Mouse (Mus musculus): ENCODE results near the gene Trim8. TPM values are rescaled to one million over a fixed set of nuclear protein-coding genes. Genes with fewer than 3 reads are reported as not detected.

Trim8 gene
- total RNA-seq, 4 experiments from 2014 or later: 46.6 to 69.0 (median 59.4) TPM

GRCm38 (mm10) chr19:46480624-46481345 lies 20.7 kb upstream of the Trim8 start:
- DNase-seq: no peak

- no peak for DNase-seq
These were observed 20.1 kb upstream of the Trim8 start for GRCm38 (mm10) chr19:46481352-46481751.

DNA sequence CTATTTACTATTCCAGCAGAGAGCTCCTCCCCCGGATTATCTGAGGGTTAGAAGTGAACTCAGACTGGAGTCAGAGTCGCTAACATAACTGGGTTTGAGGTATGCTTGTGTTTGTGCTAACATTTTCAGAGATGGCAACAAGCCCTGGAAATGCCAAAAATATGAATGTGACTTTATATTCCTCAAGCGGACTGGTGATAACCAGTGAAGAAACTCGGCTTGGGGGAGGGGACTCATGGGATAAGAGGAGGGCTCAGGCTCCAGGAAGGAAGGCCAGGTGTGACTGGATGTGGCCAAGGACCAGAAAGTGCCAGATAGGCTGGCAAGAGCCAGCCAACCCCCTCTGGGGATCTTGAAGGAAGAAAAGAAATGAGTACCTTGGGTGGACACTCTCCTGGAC lies 19.7 kb upstream of the Trim8 start:
- no peak for DNase-seq

DNA sequence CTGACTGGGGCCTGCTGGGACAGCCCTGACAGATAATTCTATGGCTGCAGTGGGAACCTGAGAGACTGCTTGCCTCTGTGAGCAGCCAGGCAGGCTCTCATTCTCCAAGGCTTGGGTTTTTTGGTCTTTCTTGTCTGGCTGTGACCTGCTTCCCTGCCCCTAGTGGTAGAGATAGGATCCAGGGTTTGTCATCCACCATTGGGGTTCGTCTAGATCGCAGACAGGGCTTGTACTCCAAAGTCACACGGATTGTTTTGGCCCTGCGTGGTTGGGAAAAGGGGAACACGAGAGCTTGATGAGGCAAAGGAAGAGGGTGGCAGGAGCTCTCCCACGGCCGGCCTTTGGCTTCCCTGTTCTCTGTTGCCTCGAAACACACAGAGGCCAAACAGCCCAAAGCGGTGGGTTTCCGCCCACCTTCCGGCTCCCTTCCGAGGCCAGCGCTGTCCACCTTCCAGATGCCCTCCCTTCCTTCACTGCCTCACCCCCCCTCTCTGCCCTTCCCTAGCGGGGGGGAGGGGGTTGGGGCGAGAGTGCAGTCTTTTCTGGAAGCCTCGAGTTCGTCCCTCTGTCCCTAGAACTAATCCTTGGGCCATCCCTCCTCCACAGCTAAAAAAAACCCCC lies 18.5 kb upstream of the Trim8 start:
- DNase-seq: no peak

DNA sequence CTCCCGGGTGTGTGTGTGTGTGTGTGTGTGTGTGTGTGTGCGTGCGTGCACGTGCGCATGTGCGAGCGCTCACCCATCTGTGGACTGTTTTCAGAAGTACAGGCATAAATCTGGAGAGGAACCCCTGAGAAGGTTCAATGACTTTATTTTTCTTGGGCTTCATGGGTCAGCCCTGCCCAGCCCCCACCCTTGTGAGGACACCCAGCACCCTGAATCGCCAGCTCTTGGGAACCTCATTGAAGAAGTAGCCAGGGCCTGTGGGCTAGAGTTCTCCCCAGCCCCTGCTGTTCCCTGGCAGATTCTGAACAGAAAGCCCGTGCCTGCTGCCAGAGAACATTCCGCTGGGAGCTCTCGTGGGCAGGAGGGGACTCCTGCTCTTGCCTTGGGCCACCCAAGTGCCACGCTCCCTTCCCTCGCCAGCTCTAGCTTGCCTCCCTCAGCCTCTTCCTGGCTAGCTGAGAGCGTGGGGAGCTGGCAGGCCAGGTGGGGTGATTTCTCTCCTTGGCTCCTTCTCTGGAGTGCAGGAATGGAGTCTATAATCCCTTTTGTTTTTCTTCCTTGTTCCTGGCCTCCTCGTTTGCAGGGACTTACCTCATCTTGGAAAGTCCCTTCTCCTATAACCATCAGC lies 17.7 kb upstream of the Trim8 start:
- no peak for DNase-seq

GRCm38 (mm10) chr19:46484518-46484917 lies 17.0 kb upstream of the Trim8 start:
- DNase-seq: peak; percentile 88

- DNase-seq: no peak
These were observed 15.7 kb upstream of the Trim8 start for GRCm38 (mm10) chr19:46485847-46486246.

DNA sequence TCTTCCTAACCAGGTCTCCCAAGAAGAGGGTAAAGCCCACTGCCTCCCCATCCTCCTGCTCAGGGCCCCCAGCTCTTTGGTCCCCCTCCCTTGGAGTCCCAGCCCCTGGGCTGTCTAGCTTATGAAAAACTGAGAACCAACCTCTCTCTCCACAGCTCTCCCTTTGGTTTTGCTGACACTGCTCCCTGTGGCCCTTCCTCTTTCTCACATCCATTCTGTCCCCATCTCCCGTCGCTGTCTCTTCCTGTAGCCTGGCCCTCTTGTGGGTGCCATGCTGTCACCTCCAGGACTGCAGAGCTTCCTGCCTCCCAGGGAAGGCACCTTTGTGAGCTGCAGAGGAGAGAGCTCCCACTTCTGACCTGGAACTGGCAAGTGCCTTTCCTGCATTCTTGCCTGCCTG lies 14.8 kb upstream of the Trim8 start:
- DNase-seq: no peak

DNA sequence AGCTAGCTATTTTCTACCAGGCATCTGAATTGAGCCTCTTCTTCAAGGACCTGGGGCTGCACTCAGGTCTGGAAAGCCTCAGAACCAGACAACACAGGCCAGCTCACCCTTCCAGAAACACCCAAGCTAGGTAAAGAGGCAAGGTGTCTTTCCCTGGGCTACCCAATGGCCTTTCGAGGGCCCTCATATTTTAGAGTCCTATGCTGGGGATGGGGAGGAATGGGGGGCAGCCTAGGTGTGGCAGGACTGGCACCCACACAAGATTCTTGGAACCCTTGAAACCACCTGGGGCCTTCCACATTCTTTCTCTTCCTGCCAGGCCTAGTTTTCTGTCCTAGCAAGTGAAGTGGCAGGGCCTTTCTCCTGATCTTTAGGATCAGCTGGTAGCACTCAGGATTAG lies 12.1 kb upstream of the Trim8 start:
- DNase-seq: no peak

DNA sequence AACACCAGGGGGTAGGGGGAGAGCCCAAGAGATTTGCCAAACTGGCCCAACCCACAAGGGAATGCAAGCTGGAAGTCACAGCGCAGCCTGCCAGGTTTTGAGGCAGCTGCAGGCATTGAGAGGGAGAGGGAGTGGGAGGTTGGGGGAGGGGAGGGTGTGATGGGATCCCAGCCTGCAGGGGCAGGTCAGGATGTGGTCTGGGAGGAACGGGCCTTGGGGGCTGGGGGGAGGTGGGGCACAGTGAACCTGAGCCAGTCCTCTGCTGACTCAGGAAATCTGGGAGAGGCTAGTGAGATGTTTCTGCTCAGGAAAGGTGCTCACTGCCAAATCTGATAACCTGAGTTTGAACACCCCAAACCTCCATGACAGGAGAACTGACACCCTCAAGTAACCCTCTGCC lies 10.9 kb upstream of the Trim8 start:
- DNase-seq: no peak

- no peak for DNase-seq
These were observed 6.4 kb upstream of the Trim8 start for GRCm38 (mm10) chr19:46495136-46495535.

DNA sequence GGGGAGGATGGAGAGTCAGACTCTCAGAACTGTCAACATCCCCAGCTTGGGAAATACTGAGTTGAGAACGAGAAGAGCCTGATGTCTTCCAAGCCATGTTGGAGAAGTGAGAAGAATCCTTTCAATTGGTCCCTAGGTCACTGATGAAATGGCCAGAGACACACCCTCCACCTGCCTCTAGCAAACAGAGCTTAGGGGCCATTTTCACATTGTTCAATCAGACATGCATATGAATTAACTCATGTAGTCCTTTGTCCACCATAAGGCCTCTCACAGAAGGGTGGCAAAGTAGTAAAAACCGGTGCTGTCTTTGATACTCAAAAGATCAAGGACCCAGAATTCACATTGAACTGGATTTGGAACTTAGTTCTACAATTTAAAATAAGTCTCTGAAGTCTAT lies 4.3 kb upstream of the Trim8 start:
- DNase-seq: no peak

GRCm38 (mm10) chr19:46499539-46499835 lies 2.0 kb upstream of the Trim8 start:
- no peak for DNase-seq

DNA sequence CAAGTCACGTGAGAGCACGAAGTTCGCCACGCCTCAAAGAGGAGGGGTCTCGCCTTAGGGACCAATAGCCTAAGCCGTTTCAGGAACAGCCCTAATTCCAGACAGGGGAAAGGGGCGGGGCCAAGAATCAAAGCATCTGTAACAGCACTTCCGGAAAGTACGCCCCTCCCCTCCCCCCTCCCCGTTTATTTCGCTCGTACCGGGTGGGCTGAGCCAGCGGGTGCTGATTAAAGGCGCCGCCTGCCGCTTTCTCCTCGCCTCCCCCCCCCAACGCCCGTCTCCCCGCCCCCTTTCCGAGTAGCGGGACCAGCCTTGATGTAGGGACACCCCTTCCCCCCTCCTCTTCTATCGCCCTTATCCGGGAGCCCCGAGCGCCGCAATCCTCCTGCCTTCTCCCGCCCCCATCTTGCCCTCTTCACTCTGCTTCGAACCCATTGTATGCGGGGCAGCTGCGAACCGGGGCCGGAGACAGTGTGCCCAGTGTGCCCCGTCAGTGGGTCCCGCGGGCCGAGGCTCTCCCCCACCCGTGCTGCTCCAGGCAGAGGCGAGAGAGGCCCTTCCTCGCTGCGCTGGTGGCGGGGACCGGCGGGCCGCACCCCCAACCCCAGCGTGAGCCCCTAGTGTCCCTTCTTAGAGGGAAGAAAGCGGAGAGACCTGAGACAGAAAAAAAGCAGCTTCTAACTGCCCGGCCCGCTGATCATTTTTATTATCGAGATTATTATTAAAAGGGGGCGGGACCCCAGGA lies 1.5 kb upstream of the Trim8 start:
- peak; percentile 98 for DNase-seq

- no peak for DNase-seq
These were observed 741 bp upstream of the Trim8 start for GRCm38 (mm10) chr19:46500581-46501341.

GRCm38 (mm10) chr19:46502069-46502455 lies 560 bp downstream of the Trim8 start:
- peak; percentile 76 for DNase-seq

- peak; percentile 87 for DNase-seq
These were observed 1.1 kb downstream of the Trim8 start for GRCm38 (mm10) chr19:46502471-46503166.

DNA sequence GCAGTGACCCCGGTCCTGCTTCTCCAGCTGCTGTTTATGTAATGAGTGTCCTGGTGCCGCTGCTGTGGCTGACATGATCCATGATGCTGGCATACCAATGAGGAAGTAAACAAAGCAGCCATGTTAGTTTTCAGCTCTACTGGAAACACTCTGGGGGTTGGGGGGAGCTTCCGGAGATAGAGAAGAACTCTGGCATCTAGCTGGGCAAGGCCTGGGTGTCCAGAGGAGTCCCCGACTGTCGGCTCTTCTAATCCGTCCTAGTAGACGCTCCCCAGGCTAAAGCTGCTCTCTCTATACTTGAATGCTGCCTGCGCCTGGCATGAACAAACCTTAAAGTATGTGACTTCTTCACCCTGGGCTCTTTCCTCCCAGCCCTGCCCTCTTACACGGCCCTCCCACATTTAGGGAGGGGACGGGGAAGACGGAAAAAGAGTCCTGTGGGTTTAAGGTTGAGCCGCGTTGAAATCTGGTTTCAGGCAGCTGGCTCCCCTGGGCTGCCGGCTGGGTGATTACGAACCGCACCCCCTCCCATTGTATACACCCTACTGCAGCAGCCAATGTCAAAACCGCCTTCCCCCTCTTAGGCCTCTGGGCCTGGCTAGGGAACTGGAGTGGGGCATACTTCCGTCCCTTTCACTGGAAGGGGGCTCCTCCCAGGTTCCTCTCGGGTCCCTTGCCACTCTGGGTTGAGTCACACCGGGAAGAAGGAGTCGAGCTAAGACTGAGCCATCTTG lies 2.0 kb downstream of the Trim8 start:
- peak; percentile 85 for DNase-seq

DNA sequence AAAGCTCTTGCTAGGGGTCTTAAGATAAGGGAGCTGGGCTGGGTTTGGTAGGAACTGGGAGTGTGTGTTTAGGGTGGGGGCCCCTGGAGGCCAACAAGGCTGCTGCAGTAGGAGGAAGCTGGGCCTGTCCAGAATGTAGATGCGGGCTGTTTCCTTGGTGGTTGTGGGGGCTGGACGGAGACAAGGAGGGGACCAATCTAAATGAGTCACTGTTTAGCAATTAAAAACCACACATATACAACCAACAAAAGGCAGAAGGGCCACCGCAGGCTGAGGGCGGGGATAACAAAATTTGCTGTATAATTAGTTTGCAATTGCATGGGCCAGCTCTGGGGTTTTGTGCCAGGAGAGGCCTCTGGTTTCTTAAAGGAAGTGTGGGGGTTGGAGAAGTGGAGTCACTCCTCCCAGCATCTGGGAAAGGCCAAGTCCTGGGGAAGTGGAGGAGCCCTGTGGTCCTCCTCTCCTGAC lies 2.6 kb downstream of the Trim8 start:
- DNase-seq: no peak

- no peak for DNase-seq
These were observed 3.4 kb downstream of the Trim8 start for GRCm38 (mm10) chr19:46504822-46505417.

Data from adrenal gland, adult 8-10 months (tissue).